Mouse (Mus musculus): ENCODE results near the gene Slc6a6.

DNA sequence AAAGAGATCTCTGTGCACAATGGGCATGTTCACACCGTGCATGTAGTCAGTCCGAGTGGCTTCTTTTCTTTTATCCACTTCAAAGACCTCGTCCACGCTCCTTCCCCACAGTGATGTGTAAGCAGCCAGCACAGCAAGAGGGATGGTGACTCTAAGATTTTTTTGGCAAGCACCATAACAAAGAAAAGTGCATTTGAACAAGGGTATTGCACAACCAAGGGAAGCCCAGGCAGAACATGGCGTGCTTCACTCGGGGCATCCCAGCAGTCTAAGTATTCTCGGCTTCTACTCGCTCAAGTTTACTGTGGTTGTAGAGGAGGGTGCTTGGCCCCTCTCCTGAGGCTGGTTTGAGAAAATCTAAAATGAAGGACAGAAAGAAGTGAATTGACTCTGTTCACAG lies 59.1 kb downstream of the Slc6a6 start:
- TF ChIP-seq CTCF (IDR thresholded peaks at IDR 0.05; ENCODE audit: low read depth) (no peak), EP300 (IDR thresholded peaks at IDR 0.05; ENCODE audit: low read depth) (no peak)
